Mouse (Mus musculus): Measurements from ENCODE around the gene Stab1. TPM values are rescaled to one million over a fixed set of nuclear protein-coding genes. Genes with fewer than 3 reads are reported as not detected.

The Stab1 gene
- polyA plus RNA-seq, 1 experiment from 2014 or later = 14.9 TPM

GRCm38 (mm10) chr14:31207070-31207830, 38.8 kb upstream of the Stab1 start:
- Histone ChIP-seq H3K9ac (replicated peaks) (peak overlapping the region; percentile 93), H3K9me3 (no peaks in the 10 kb centered on the region), H3K27me3 (no peaks in the 10 kb centered on the region), H3K36me3 (peaks cover 26% of the 10 kb centered on the region), H3K4me2 (peak overlapping the region; percentile 94), H3K27ac (peak overlapping the region; percentile 45; the same call in 1 of the 2 replicates), H3K4me3 (replicated peaks) (peak overlapping the region; percentile 77), H3K4me1 (replicated peaks) (peaks cover 20% of the 10 kb centered on the region)
- WGBS = 81% methylated on average over 13 of the region's 13 CpGs
- no peak for ATAC-seq (ENCODE audit: insufficient number of reproducible peaks, insufficient read depth, low FRiP score, low TSS enrichment, low read depth)

DNA sequence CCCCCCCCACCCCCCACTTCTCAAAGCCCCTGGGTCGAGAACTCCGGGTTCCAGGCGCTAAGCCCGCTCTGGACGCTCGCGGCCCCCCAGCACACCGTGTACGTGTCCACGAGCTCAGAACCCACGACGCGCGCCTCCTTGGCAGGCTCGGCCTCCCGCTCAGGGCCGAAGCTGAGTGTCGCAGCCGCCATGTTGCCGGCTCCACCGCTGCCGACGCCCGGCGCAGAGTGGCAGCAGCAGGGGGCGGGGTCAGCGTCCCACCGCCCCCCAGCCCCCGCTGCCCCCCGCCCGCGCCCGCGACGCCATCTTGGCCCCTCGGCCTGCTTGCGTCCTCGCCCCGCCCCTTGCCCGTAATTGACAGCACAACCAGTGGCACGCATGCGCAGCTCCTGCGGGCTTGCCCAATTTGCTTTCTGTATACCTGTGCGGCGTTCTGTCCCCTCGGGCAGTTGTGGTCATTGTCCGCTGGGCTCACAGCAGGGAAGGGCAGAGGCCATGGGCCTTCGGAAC, 38.1 kb upstream of the Stab1 start:
- WGBS = under 1% methylated on average over 37 of the region's 48 CpGs
- ATAC-seq (ENCODE audit: insufficient number of reproducible peaks, insufficient read depth, low FRiP score, low TSS enrichment, low read depth) = peak; percentile 53

GRCm38 (mm10) chr14:31205562-31206467, 37.4 kb upstream of the Stab1 start:
- no peaks in the 10 kb centered on the region for H3K9me3 ChIP-seq
- H3K36me3 ChIP-seq = peaks cover 40% of the 10 kb centered on the region
- peak overlapping the region; percentile 94 for H3K27ac ChIP-seq
- H3K4me3 ChIP-seq (replicated peaks) = peak overlapping the region; percentile 77
- H3K9ac ChIP-seq (replicated peaks) = peak overlapping the region; percentile 93
- under 1% methylated on average over 39 of the region's 39 CpGs for WGBS
- peaks cover 20% of the 10 kb centered on the region for H3K4me1 ChIP-seq (replicated peaks)
- H3K27me3 ChIP-seq = no peaks in the 10 kb centered on the region
- H3K4me2 ChIP-seq = peak overlapping the region; percentile 94
- peak; percentile 64 for ATAC-seq (ENCODE audit: insufficient number of reproducible peaks, insufficient read depth, low FRiP score, low TSS enrichment, low read depth)

More for the DNA sequence above, 38.1 kb upstream of the Stab1 start:
- Histone ChIP-seq H3K36me3 (peaks cover 33% of the 10 kb centered on the region), H3K27me3 (no peaks in the 10 kb centered on the region), H3K9me3 (no peaks in the 10 kb centered on the region), H3K4me1 (replicated peaks) (peaks cover 20% of the 10 kb centered on the region), H3K9ac (replicated peaks) (peak overlapping the region; percentile 93), H3K27ac (peak overlapping the region; percentile 94), H3K4me2 (peak overlapping the region; percentile 94), H3K4me3 (replicated peaks) (peak overlapping the region; percentile 77)

GRCm38 (mm10) chr14:31205244-31205561, 36.8 kb upstream of the Stab1 start:
- H3K4me2 ChIP-seq = peak overlapping the region; percentile 94
- peaks cover 20% of the 10 kb centered on the region for H3K4me1 ChIP-seq (replicated peaks)
- H3K36me3 ChIP-seq = peaks cover 46% of the 10 kb centered on the region
- peak overlapping the region; percentile 77 for H3K4me3 ChIP-seq (replicated peaks)
- H3K9ac ChIP-seq (replicated peaks) = peak overlapping the region; percentile 93
- WGBS = 16% methylated on average over 8 of the region's 8 CpGs
- H3K9me3 ChIP-seq = no peaks in the 10 kb centered on the region
- no peaks in the 10 kb centered on the region for H3K27me3 ChIP-seq
- peak overlapping the region; percentile 94 for H3K27ac ChIP-seq
- no peak for ATAC-seq (ENCODE audit: insufficient number of reproducible peaks, insufficient read depth, low FRiP score, low TSS enrichment, low read depth)

DNA sequence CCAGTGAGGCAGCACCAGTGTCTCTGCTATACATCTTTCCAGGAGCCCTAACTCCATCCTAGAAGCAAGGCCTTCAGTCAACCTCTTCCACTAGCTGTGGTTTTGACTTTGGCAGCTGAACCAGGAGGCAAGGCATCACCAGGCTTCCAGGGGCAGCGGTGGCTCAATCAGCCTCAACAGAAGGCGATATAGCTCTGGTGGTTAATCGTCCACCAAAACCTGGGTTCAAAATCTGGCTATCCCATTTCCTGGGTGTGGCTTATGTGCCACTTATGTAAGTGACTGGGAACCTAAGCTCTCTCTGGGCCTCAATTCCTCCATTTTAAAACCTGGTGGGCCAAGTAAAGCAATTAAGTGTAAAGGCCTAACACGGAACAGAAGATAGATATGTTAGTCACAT, 36.4 kb upstream of the Stab1 start:
- Histone ChIP-seq H3K27ac (peak overlapping the region; percentile 94; the same call in 1 of the 2 replicates), H3K36me3 (peaks cover 50% of the 10 kb centered on the region), H3K9ac (replicated peaks) (peak overlapping the region; percentile 93), H3K4me2 (peak overlapping the region; percentile 94), H3K9me3 (no peaks in the 10 kb centered on the region), H3K27me3 (no peaks in the 10 kb centered on the region), H3K4me3 (replicated peaks) (peak overlapping the region; percentile 77), H3K4me1 (replicated peaks) (peaks cover 20% of the 10 kb centered on the region)
- 73% methylated on average over 4 of the region's 4 CpGs for WGBS
- ATAC-seq (ENCODE audit: insufficient number of reproducible peaks, insufficient read depth, low FRiP score, low TSS enrichment, low read depth) = no peak

DNA sequence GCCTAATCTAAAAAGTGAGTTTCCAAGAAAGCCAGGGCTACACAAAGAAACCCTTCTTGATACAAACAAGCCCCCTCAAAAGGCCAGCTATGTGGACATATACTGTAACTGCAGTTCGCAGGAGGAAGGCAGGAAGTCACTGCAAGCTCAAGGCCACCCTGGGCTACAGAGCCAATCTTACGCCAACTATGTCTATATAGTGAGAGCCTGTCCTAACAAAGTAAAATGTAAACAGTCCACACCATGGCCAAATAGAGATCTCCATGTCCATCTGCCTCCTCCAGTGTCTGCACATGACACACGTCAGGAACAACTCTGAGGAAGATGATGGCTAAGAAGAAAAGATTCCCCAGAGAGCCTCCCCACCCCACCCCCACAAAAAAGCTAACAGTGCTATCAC, 31.6 kb upstream of the Stab1 start:
- Histone ChIP-seq H3K4me3 (replicated peaks) (no peak overlapping the region), H3K4me1 (replicated peaks) (peaks cover 11% of the 10 kb centered on the region), H3K4me2 (no peak overlapping the region), H3K9ac (replicated peaks) (no peak overlapping the region), H3K27ac (no peak overlapping the region), H3K9me3 (no peaks in the 10 kb centered on the region), H3K36me3 (peaks cover 95% of the 10 kb centered on the region), H3K27me3 (no peaks in the 10 kb centered on the region)
- 87% methylated on average over 3 of the region's 3 CpGs for WGBS
- no peak for ATAC-seq (ENCODE audit: insufficient number of reproducible peaks, insufficient read depth, low FRiP score, low TSS enrichment, low read depth)

DNA sequence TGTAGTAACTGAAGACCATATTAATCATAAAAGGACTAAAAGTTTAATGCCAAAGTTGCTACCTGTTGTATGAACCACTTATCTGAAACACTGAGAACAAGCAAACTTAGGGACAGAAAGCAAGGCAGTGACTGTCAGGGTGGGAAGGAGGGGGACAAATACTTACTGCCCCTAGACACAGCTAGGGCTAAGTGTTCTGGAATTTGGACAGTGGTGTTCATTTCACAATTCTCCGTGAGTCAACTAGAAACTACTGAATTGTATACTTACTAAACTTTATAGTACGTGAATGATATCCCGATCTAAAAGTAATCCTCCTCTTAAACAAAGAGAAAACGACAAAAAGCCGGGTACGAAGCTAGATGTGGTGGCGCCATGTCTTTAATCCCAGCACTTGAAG, 31.2 kb upstream of the Stab1 start:
- ATAC-seq (ENCODE audit: insufficient number of reproducible peaks, insufficient read depth, low FRiP score, low TSS enrichment, low read depth) = no peak
- Histone ChIP-seq H3K27me3 (no peaks in the 10 kb centered on the region), H3K4me2 (no peak overlapping the region), H3K9me3 (no peaks in the 10 kb centered on the region), H3K27ac (no peak overlapping the region), H3K36me3 (peaks cover 98% of the 10 kb centered on the region), H3K4me3 (replicated peaks) (no peak overlapping the region), H3K9ac (replicated peaks) (no peak overlapping the region), H3K4me1 (replicated peaks) (peaks cover 7% of the 10 kb centered on the region)
- 94% methylated on average over 7 of the region's 7 CpGs for WGBS

DNA sequence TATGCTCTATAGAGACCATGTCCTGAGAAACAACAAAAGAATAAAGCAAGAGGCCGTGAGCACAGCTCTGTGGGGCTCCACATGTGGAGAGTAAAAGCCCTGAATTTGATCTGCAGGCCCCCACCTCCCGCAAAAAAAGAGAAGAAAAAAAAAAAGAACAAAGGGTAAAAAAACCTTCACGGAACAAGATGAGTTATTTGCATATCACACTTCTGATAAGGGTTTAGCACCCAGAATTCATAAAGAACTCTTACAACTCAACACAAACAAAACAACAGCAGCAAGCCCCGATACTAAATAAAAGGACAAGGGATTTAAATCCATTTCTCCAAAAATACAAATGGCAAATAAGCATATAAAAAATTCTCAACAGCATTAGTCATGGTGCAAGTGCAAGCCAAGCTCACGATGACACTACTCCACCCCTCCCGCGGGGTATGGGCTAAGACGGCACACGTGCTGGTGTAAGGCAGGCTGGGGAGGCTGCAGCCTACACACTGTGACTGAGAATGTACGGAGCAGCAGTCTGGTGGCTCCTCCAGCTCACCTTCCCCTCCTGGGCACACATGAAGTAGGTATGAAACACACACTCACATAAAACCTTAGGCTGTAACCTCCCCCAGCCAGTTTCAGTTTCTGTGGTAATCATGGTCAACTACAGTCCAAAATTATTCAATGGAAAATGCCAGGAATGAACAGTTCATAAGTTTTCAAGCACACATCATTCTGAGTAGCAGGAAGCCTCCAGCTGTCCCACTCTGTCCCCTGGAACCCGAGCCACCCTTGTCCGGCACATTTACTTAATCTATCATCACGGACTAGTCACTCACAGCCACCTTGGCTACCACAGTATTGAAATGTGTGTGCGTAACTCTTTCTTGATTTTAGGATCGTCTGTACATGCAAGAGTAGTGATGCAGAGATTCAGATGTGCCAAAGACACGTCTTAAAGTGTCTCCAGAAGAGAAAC, 29.4 kb upstream of the Stab1 start:
- no peak for ATAC-seq (ENCODE audit: insufficient number of reproducible peaks, insufficient read depth, low FRiP score, low TSS enrichment, low read depth)
- no peaks in the 10 kb centered on the region for H3K27me3 ChIP-seq
- H3K4me2 ChIP-seq = no peak overlapping the region
- no peaks in the 10 kb centered on the region for H3K4me1 ChIP-seq (replicated peaks)
- no peak overlapping the region for H3K4me3 ChIP-seq (replicated peaks)
- H3K9ac ChIP-seq (replicated peaks) = no peak overlapping the region
- 83% methylated on average over 16 of the region's 16 CpGs for WGBS
- no peaks in the 10 kb centered on the region for H3K9me3 ChIP-seq
- H3K27ac ChIP-seq = no peak overlapping the region
- H3K36me3 ChIP-seq = peaks cover 97% of the 10 kb centered on the region

- Histone ChIP-seq H3K4me1 (replicated peaks) (no peaks in the 10 kb centered on the region), H3K27me3 (no peaks in the 10 kb centered on the region), H3K36me3 (peaks cover 97% of the 10 kb centered on the region), H3K9me3 (no peaks in the 10 kb centered on the region), H3K4me3 (replicated peaks) (no peak overlapping the region), H3K4me2 (no peak overlapping the region), H3K9ac (replicated peaks) (no peak overlapping the region), H3K27ac (no peak overlapping the region)
- ATAC-seq (ENCODE audit: insufficient number of reproducible peaks, insufficient read depth, low FRiP score, low TSS enrichment, low read depth) = no peak
These were observed 27.5 kb upstream of the Stab1 start for GRCm38 (mm10) chr14:31195968-31196367.

GRCm38 (mm10) chr14:31195521-31195920, 27.1 kb upstream of the Stab1 start:
- Histone ChIP-seq H3K4me1 (replicated peaks) (no peaks in the 10 kb centered on the region), H3K27ac (no peak overlapping the region), H3K4me2 (no peak overlapping the region), H3K27me3 (no peaks in the 10 kb centered on the region), H3K9me3 (no peaks in the 10 kb centered on the region), H3K9ac (replicated peaks) (no peak overlapping the region), H3K36me3 (peaks cover 97% of the 10 kb centered on the region), H3K4me3 (replicated peaks) (no peak overlapping the region)
- 93% methylated on average over 4 of the region's 4 CpGs for WGBS
- no peak for ATAC-seq (ENCODE audit: insufficient number of reproducible peaks, insufficient read depth, low FRiP score, low TSS enrichment, low read depth)

Measured in limb, embryonic 12.5 days (tissue).